Mouse (Mus musculus): ENCODE data around the gene Slc35e1. TPM values are rescaled to one million over a fixed set of nuclear protein-coding genes. Genes with fewer than 3 reads are reported as not detected.
A peak's percentile ranks its signal among the peaks of the same experiment; 100 is the strongest.

Slc35e1 gene
- polyA plus RNA-seq, 1 experiment from 2014 or later, result 7.5 TPM

- Histone ChIP-seq H3K4me3 (ENCODE audit: low read length) (no peak overlapping the region), H3K9ac (ENCODE audit: low read length) (no peak overlapping the region), H3K9me3 (ENCODE audit: control insufficient read depth, low read length) (no peaks in the 10 kb centered on the region), H3K27ac (ENCODE audit: low read length) (no peak overlapping the region), H3K4me2 (ENCODE audit: low read depth, low read length) (no peak overlapping the region), H3K36me3 (ENCODE audit: control insufficient read depth, insufficient read depth, low read length) (no peaks in the 10 kb centered on the region), H3K27me3 (ENCODE audit: control insufficient read depth, insufficient read depth, low read depth, low read length) (no peaks in the 10 kb centered on the region), H3K4me1 (replicated peaks; ENCODE audit: control insufficient read depth, insufficient read depth, low read length) (peaks cover 4% of the 10 kb centered on the region)
- ATAC-seq (ENCODE audit: low read depth), result 0 out of 2 replicates have a peak, but pooled peaks have one; percentile 24
- 71% methylated on average over 8 of the region's 8 CpGs for WGBS
These were observed 54.0 kb downstream of the Slc35e1 start for GRCm38 (mm10) chr8:72438248-72439015.

- Histone ChIP-seq H3K27me3 (ENCODE audit: control insufficient read depth, insufficient read depth, low read depth, low read length) (no peaks in the 10 kb centered on the region), H3K36me3 (ENCODE audit: control insufficient read depth, insufficient read depth, low read length) (no peaks in the 10 kb centered on the region), H3K4me3 (ENCODE audit: low read length) (no peak overlapping the region), H3K4me1 (replicated peaks; ENCODE audit: control insufficient read depth, insufficient read depth, low read length) (no peaks in the 10 kb centered on the region), H3K4me2 (ENCODE audit: low read depth, low read length) (no peak overlapping the region), H3K9me3 (ENCODE audit: control insufficient read depth, low read length) (no peaks in the 10 kb centered on the region), H3K27ac (ENCODE audit: low read length) (no peak overlapping the region), H3K9ac (ENCODE audit: low read length) (no peak overlapping the region)
- ATAC-seq (ENCODE audit: low read depth), result no peak
- 14% methylated on average over 2 of the region's 2 CpGs for WGBS
These were observed 57.5 kb downstream of the Slc35e1 start for GRCm38 (mm10) chr8:72434952-72435351.

Small RNA genes within 50 kb of the gene (microRNA-seq; reads per million reads assigned to microRNA genes)
- not detected for gene Gm28019
- gene Mir7068, result not detected

Other genes with a start within 250 kb of the Slc35e1 start
- 33.3 and 34.5 TPM in 2 replicates for gene Gm10282, start 187.4 kb downstream of the Slc35e1 start, polyA plus RNA-seq (2015; fragmentation: Nextera tagmentation; extraction: Ambion mirVana)
- 11.7 and 12.9 TPM in 2 replicates for gene Klf2, start 173.6 kb downstream of the Slc35e1 start, polyA plus RNA-seq (2015; fragmentation: Nextera tagmentation; extraction: Ambion mirVana)
- 52.6 and 53.1 TPM in 2 replicates for gene Eps15l1, start 71.2 kb downstream of the Slc35e1 start, polyA plus RNA-seq (2015; fragmentation: Nextera tagmentation; extraction: Ambion mirVana)
- gene Calr3, start 48.7 kb downstream of the Slc35e1 start, polyA plus RNA-seq (2015; fragmentation: Nextera tagmentation; extraction: Ambion mirVana), result 1.8 and 2.1 TPM in 2 replicates
- gene 1700030K09Rik, start 48.7 kb downstream of the Slc35e1 start, polyA plus RNA-seq (2015; fragmentation: Nextera tagmentation; extraction: Ambion mirVana), result 16.9 and 17.3 TPM in 2 replicates
- gene Cherp, start 17.4 kb downstream of the Slc35e1 start, polyA plus RNA-seq (2015; fragmentation: Nextera tagmentation; extraction: Ambion mirVana), result 55.8 and 68.3 TPM in 2 replicates
- 15.6 and 16.2 TPM in 2 replicates for gene Med26, start 55.7 kb upstream of the Slc35e1 start, polyA plus RNA-seq (2015; fragmentation: Nextera tagmentation; extraction: Ambion mirVana)
- 112 and 120 TPM in 2 replicates for gene Smim7, start 78.5 kb upstream of the Slc35e1 start, polyA plus RNA-seq (2015; fragmentation: Nextera tagmentation; extraction: Ambion mirVana)
- 19.6 and 19.8 TPM in 2 replicates for gene Tmem38a, start 79.4 kb upstream of the Slc35e1 start, polyA plus RNA-seq (2015; fragmentation: Nextera tagmentation; extraction: Ambion mirVana)
- gene Nwd1, start 154.1 kb upstream of the Slc35e1 start, polyA plus RNA-seq (2015; fragmentation: Nextera tagmentation; extraction: Ambion mirVana), result 0.23 and 0.26 TPM in 2 replicates
- 149 and 158 TPM in 2 replicates for gene Sin3b, start 230.7 kb upstream of the Slc35e1 start, polyA plus RNA-seq (2015; fragmentation: Nextera tagmentation; extraction: Ambion mirVana)

Measured in lung, embryonic 16.5 days (tissue).